Mouse (Mus musculus): ENCODE measurements around the gene Tsen34.

DNA sequence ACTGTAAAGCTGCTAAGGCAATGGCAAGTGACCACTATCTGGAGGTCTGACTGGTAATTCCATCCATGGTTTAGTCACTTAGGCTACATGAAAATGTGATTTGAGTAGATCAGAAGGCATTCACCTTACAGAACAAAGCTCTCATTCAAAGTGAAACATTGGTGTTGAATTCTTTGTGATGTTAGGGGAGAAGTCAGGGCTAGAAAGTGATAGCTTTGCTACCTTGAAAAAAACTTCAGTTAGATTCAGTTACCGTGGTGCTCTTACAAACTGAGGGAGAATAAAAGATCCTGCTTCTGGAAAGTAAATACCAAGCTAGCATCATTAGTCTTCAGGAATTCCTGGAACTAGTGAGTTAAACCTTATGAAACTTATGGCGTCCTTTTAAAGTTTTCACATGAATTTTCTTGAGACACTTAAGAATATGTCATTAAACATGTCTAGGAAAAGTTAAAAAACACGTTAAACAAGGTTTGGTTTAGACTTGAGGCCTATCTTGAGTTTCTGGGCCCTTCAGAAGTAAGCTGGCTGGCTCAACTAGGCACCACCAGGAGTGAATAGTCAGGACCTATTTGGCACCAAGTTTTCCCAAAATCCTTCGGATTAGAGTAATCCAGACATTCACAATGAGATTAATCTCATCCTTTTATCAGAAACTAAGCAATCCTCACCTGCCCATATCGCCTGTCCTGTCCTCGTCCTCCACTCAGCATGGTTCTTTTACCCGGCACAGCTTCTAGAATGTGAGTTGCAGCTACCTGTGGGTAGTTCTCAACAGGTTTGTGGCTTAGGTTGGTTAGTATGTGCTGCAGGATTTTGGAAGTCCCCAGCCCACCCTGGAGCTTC, 15.1 kb downstream of the Tsen34 start:
- TF ChIP-seq POLR2A (IDR thresholded peaks at IDR 0.05; ENCODE audit: control insufficient read depth, extremely low read depth, insufficient read depth, low read length, poor library complexity) (no peak), CTCF (IDR thresholded peaks at IDR 0.05; ENCODE audit: borderline replicate concordance, control insufficient read depth, extremely low read depth, insufficient read depth, low read length, poor library complexity) (no peak)

All from thymus, adult 2 months (tissue).